Mouse (Mus musculus) hindbrain, embryonic 14.5 days (tissue): ENCODE measurements around the gene Gpr3. TPM values are rescaled to one million over a fixed set of nuclear protein-coding genes. Genes with fewer than 3 reads are reported as not detected.

Experiments used
- ATAC-seq: fragments of 200-750 bp; cut with Nextera tagmentation; 2 replicates; pipeline ENCODE4 v1.8.0; 2017; ENCODE audit warnings: moderate number of reproducible peaks, mild to moderate bottlenecking, moderate TSS enrichment, moderate library complexity; ENCODE audit not compliant: low FRiP score
- DNase-seq: peaks from one replicate; pipeline ENCODE4 v3.0.0-alpha.2; 2015; ENCODE audit warnings: low spot score
- H3K27ac ChIP-seq: fragments of 300-500 bp; sonication (generic); 2 replicates; pipeline ENCODE4 v1.5.1; 2014; ENCODE audit warnings: mild to moderate bottlenecking, moderate library complexity
- H3K27me3 ChIP-seq: fragments of 300-500 bp; sonication (generic); 2 replicates; pipeline ENCODE4 v1.6.1; 2014; ENCODE audit warnings: mild to moderate bottlenecking, low read length, mixed read lengths; ENCODE audit not compliant: control insufficient read depth, insufficient read depth
- H3K36me3 ChIP-seq: fragments of 300-500 bp; sonication (generic); replicated peaks from 2 replicates; pipeline ENCODE4 v1.6.1; 2014; ENCODE audit not compliant: control insufficient read depth, insufficient read depth
- H3K4me1 ChIP-seq: fragments of 300-500 bp; sonication (generic); replicated peaks from 2 replicates; pipeline ENCODE4 v1.6.1; 2014; ENCODE audit warnings: antibody characterized with exemption, low read length, mixed read lengths; ENCODE audit not compliant: control insufficient read depth, insufficient read depth
- H3K4me2 ChIP-seq: fragments of 300-500 bp; sonication (generic); replicated peaks from 2 replicates; pipeline ENCODE4 v1.6.1; 2014; ENCODE audit warnings: mild to moderate bottlenecking, moderate library complexity
- H3K4me3 ChIP-seq: fragments of 300-500 bp; sonication (generic); replicated peaks from 2 replicates; pipeline ENCODE4 v1.5.1; 2014; ENCODE audit warnings: mild to moderate bottlenecking, low read length
- H3K9ac ChIP-seq: fragments of 300-500 bp; sonication (generic); 2 replicates; pipeline ENCODE4 v1.6.1; 2014
- H3K9me3 ChIP-seq: fragments of 300-500 bp; sonication (generic); 2 replicates; pipeline ENCODE4 v1.6.1; 2016; ENCODE audit warnings: low read length; ENCODE audit not compliant: control insufficient read depth
- WGBS: fragments of 180-500 bp; shearing (Covaris S2); extraction: QIAGEN DNeasy Blood & Tissue Kit; methylation state at CpG from one replicate; pipeline ENCODE4 v1.1.7; 2014; 5-methylcytosine and 5-hydroxymethylcytosine counted together
- polyA plus RNA-seq: library from polyadenylated mRNA; unstranded; fragments of >200 nt; fragmentation: Nextera tagmentation; extraction: Ambion mirVana; gene quantifications from 2 replicates; pipeline ENCODE4 v1.2.1, GENCODE M21; 2014

Gene Gpr3
- polyA plus RNA-seq, 1 experiment from 2014 or later = 1.5 TPM

DNA sequence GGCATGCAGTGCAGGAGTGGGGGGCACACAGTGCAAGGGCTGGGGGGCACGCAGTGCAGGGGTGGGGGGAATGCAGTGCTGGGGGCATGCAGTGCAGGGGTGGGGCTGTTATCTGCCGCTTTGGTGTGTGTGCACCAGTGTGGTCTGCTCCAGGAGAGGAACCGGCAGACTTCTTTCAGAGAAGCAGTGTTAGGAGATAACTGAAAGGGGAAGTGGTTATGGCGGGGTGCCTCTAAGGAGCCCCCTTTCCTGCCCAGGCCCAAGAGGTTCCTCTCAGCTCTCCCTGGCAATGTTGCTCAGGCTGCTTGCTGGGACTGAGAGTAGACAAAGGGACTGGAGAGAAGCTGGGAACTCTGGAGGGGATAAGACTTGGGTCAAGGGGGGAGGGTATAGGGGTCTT, 25.6 kb upstream of the Gpr3 start:
- Histone ChIP-seq H3K27me3 (peaks cover 36% of the 10 kb centered on the region), H3K4me3 (no peak overlapping the region), H3K9ac (no peak overlapping the region), H3K36me3 (no peaks in the 10 kb centered on the region), H3K9me3 (no peaks in the 10 kb centered on the region), H3K4me1 (0 out of 2 replicates have a peak, but pooled peaks cover 5% of the 10 kb centered on the region), H3K27ac (no peak overlapping the region), H3K4me2 (no peak overlapping the region)
- ATAC-seq (no peak), DNase-seq (no peak)
- 83% methylated on average over 4 of the region's 4 CpGs for WGBS

- peaks cover 11% of the 10 kb centered on the region for H3K27me3 ChIP-seq
- WGBS = 82% methylated on average over 5 of the region's 5 CpGs
- ATAC-seq = no peak
Observed at GRCm38 (mm10) chr4:133235415-133235814, 23.1 kb upstream of the Gpr3 start.

GRCm38 (mm10) chr4:133234771-133235170, 22.4 kb upstream of the Gpr3 start:
- H3K27me3 ChIP-seq = peaks cover 5% of the 10 kb centered on the region
- H3K4me2 ChIP-seq = no peak overlapping the region
- H3K9ac ChIP-seq = no peak overlapping the region
- H3K36me3 ChIP-seq = no peaks in the 10 kb centered on the region
- ATAC-seq (no peak), DNase-seq (no peak)
- no peak overlapping the region for H3K27ac ChIP-seq
- H3K4me1 ChIP-seq = no peaks in the 10 kb centered on the region
- no peaks in the 10 kb centered on the region for H3K9me3 ChIP-seq
- WGBS = 62% methylated on average over 5 of the region's 5 CpGs
- no peak overlapping the region for H3K4me3 ChIP-seq

More at GRCm38 (mm10) chr4:133235415-133235814, 23.1 kb upstream of the Gpr3 start:
- H3K36me3 ChIP-seq = no peaks in the 10 kb centered on the region
- no peak overlapping the region for H3K4me2 ChIP-seq
- no peak overlapping the region for H3K27ac ChIP-seq
- H3K4me3 ChIP-seq = no peak overlapping the region
- H3K9ac ChIP-seq = no peak overlapping the region
- H3K4me1 ChIP-seq = no peaks in the 10 kb centered on the region
- DNase-seq = no peak
- no peaks in the 10 kb centered on the region for H3K9me3 ChIP-seq

DNA sequence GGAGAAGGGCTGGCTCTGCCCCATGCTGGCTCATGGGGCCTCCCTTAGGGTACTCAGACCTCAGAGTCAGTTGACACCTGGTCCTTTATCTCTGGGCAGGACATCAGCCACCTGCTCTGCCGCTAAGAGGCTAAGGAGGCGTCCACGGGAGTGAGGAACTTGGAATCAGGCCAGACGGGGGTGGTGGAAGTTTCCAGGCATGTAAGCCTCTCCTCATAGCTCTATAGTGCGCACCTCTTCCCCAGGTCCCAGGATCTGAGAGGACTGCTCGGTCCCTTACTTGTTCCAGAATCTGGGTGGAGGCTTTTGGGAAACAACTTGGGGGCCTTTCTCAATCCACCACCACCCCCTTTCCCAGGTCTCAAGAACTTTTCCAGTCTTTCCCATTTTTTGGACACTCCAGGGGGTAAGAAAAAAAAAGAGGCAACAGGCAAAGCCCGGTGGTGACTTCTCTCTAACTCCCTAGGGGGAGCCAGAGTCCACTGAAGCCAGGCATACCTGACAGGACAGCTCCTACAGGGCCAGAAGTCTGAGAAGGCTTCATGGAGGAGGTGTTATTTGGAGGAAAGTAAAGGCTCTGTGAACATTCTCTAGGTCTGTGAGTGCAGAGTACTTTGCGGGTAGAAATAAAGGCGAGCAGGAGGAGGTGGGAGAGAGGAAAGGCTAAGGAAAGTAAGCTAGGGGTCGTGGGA, 21.1 kb upstream of the Gpr3 start:
- Histone ChIP-seq H3K4me1 (no peaks in the 10 kb centered on the region), H3K4me3 (no peak overlapping the region), H3K27ac (no peak overlapping the region), H3K9ac (no peak overlapping the region), H3K4me2 (no peak overlapping the region), H3K9me3 (no peaks in the 10 kb centered on the region), H3K27me3 (no peaks in the 10 kb centered on the region), H3K36me3 (no peaks in the 10 kb centered on the region)
- DNase-seq (no peak), ATAC-seq (no peak)
- 45% methylated on average over 10 of the region's 10 CpGs for WGBS

DNA sequence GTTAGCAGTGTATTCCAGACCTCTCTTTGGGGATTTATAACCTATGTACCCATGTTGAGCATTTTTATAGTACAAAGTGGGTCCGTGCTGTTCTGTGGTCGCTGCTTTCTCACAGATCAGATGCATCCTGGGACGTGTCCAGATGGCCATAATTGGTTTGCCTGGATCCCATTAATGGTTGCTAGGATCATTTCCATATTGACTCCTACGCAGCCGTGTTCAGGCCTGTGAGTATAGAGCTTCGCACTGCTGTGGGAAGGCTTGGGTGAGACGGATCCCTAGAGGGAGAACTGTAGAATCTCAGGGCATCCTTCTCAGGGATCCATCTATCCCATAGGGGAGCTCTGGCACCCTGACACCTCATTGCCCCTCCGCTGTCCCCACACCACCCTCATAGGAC, 17.2 kb upstream of the Gpr3 start:
- ATAC-seq = no peak

GRCm38 (mm10) chr4:133227636-133228035, 15.3 kb upstream of the Gpr3 start:
- H3K9me3 ChIP-seq = no peaks in the 10 kb centered on the region
- no peaks in the 10 kb centered on the region for H3K36me3 ChIP-seq
- ATAC-seq (no peak), DNase-seq (no peak)
- WGBS = 37% methylated on average over 8 of the region's 8 CpGs
- no peaks in the 10 kb centered on the region for H3K27me3 ChIP-seq
- H3K9ac ChIP-seq = no peak overlapping the region
- no peak overlapping the region for H3K4me3 ChIP-seq
- H3K27ac ChIP-seq = no peak overlapping the region
- 0 out of 2 replicates have a peak, but pooled peaks cover 5% of the 10 kb centered on the region for H3K4me1 ChIP-seq
- H3K4me2 ChIP-seq = no peak overlapping the region

More for the DNA sequence above, 17.2 kb upstream of the Gpr3 start:
- DNase-seq = no peak
- Histone ChIP-seq H3K9me3 (no peaks in the 10 kb centered on the region), H3K36me3 (no peaks in the 10 kb centered on the region), H3K27me3 (no peaks in the 10 kb centered on the region), H3K4me1 (no peaks in the 10 kb centered on the region), H3K27ac (no peak overlapping the region), H3K9ac (no peak overlapping the region), H3K4me3 (no peak overlapping the region), H3K4me2 (no peak overlapping the region)
- WGBS = 42% methylated on average over 8 of the region's 8 CpGs

DNA sequence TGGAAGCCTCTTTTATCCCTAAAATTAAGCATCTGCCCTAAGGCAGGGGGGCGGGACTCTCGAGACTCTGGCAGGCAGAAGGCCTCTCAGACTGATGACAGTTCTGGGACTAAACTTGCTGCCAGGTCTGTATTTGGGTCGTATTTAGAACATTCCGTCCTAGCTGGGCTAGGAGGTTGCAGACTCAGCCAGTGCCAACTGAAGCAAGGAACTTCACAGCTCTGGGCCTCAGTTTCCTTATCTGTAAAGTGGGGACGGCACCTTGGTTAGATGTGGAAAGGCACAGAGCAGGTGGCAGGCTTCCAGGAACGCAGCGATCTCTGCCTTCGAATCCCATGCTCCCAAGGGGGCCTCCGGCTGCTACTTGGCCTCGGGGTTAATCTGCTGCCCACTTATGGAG, 13.7 kb upstream of the Gpr3 start:
- no peak overlapping the region for H3K4me3 ChIP-seq
- 0 out of 2 replicates have a peak, but pooled peaks cover 5% of the 10 kb centered on the region for H3K4me1 ChIP-seq
- no peaks in the 10 kb centered on the region for H3K36me3 ChIP-seq
- ATAC-seq = no peak
- no peaks in the 10 kb centered on the region for H3K9me3 ChIP-seq
- H3K9ac ChIP-seq = no peak overlapping the region
- no peak overlapping the region for H3K4me2 ChIP-seq
- 67% methylated on average over 10 of the region's 10 CpGs for WGBS
- no peak overlapping the region for H3K27ac ChIP-seq
- peaks cover 10% of the 10 kb centered on the region for H3K27me3 ChIP-seq
- DNase-seq = no peak

- H3K4me2 ChIP-seq = no peak overlapping the region
- no peaks in the 10 kb centered on the region for H3K9me3 ChIP-seq
- H3K27me3 ChIP-seq = peaks cover 26% of the 10 kb centered on the region
- H3K27ac ChIP-seq = no peak overlapping the region; the same call in 1 of the 2 replicates
- 0 out of 2 replicates have a peak, but pooled peaks cover 5% of the 10 kb centered on the region for H3K4me1 ChIP-seq
- WGBS = 53% methylated on average over 5 of the region's 5 CpGs
- DNase-seq = no peak
- ATAC-seq = no peak
- no peaks in the 10 kb centered on the region for H3K36me3 ChIP-seq
- H3K9ac ChIP-seq = no peak overlapping the region
- no peak overlapping the region for H3K4me3 ChIP-seq
Observed at GRCm38 (mm10) chr4:133223875-133224274, 11.5 kb upstream of the Gpr3 start.

DNA sequence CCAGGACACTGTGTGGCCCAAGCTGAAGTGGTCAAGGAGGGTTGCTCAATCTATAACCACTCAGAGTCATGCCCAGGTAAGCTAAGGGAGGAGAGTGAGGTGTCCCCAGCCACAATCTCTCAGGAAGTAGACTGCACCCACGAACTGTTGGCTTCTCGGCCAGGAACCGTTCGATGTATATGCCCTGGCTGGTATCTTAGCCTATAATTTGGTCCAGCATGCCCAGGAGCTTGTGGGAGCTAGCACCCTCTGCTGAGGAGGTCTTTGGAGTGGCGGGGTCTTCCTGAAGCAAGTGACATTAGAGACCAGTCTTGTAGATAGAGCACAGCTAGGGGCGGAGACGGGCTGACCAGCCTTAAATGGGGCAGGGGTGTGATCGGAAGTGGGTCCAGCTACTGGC, 9.4 kb upstream of the Gpr3 start:
- 85% methylated on average over 8 of the region's 8 CpGs for WGBS
- ATAC-seq (no peak), DNase-seq (no peak)
- H3K36me3 ChIP-seq = no peaks in the 10 kb centered on the region
- H3K4me2 ChIP-seq = no peak overlapping the region
- peaks cover 26% of the 10 kb centered on the region for H3K27me3 ChIP-seq
- no peak overlapping the region for H3K27ac ChIP-seq
- no peaks in the 10 kb centered on the region for H3K9me3 ChIP-seq
- no peak overlapping the region for H3K4me3 ChIP-seq
- 0 out of 2 replicates have a peak, but pooled peaks cover 5% of the 10 kb centered on the region for H3K4me1 ChIP-seq
- H3K9ac ChIP-seq = no peak overlapping the region
